Mouse (Mus musculus) hematopoietic stem cell, adult 5-6 weeks (primary cell): ENCODE data around the gene Msi2. TPM values are rescaled to one million over a fixed set of nuclear protein-coding genes. Genes with fewer than 3 reads are reported as not detected.

Experiments
- ATAC-seq, 2 experiments: fragments of 125-278 bp in 1 of 2; replicated peaks in 1 of 2; 2 replicates each; pipeline ENCODE4 v1.8.0; 2016 to 2017; ENCODE audit warnings: inconsistent platforms in 2 of 2, mild to moderate bottlenecking in 2 of 2, moderate number of reproducible peaks in 2 of 2, low read depth in 1 of 2, moderate TSS enrichment in 1 of 2; ENCODE audit not compliant: low FRiP score in 2 of 2, poor library complexity in 2 of 2, severe bottlenecking in 2 of 2, insufficient read depth in 1 of 2, low TSS enrichment in 1 of 2
- total RNA-seq: library from RNA; stranded (forward); fragments of 172-1452, 232-1000 nt; gene quantifications from 2 replicates; pipeline ENCODE4 v1.2.3, GENCODE M21; 2017

Msi2 gene
- total RNA-seq, 1 experiment from 2014 or later, result 397 TPM

DNA sequence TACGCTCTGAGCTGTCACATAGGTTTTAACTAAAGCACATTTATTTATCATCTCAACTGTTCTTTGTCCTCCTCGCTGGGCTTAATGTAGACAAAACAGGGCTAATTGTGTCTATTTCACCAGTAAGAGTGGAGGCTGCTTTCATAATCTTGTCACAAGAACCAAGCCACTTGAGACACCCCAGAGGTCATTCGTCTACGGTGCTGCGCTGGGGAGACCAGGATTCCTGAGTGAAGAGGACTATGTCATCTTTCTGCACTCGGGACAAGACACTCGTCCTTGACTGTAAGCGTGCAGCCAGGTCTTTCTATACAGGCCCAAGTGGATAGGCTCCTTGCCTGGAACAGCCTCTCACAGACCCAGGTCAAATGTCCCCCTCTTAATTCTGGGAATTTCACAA is 62.5 kb downstream of the Msi2 start:
- ATAC-seq, result no peak

DNA sequence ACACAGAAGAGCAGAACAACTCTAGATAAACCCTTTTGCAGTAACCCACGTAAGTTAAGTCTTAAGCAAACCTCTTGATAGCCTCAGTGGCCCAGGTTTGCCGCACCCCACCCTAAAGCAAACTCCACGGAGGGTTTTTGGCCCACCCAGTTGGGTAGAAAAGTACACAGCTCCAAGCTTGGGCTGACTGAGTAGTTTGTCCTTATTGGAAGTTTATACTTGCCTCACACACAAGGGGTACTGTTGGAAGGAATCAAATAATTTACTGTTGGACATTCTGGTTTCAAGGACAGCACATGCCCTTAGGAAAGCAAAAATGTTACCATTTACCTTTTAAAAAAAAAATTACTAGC is 63.1 kb downstream of the Msi2 start:
- ATAC-seq, result no peak

DNA sequence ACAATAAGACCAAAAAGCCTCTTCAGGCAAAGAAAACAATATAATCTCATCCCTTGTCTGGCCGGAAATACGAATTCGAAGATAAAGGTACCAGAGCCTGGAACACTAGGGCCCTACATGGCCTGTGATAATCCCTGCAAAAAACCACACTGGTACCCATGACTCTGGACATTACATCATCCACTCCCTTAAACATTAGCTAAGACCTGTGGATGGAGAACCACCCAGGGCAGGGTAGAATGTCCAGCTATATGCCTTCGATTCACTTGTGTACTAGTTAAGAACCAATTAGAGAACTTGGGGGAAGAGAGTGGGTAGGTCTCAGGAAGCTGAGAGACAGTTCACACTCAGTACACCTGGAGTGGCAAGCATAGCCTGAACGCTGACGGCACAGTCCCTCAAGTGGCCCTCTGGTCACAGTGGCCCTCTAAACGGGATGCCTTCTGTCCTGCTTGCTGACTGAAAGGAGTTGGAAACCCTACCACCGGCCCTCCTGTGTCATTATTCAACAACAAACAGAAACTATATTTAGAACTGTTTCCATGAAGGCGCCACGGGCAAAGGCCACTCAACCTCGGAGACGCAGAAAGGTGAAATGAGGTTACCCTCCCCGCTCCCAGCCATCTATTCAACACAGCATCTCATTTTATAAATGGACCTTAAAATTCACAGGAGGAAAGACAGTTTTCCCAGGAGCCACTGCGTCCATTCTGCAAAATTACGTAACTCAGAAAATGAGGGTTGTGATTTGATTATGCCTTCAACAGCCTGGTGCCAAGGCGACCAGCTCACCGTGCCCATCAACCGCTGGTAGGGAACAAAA is 63.7 kb downstream of the Msi2 start:
- no peak for ATAC-seq

DNA sequence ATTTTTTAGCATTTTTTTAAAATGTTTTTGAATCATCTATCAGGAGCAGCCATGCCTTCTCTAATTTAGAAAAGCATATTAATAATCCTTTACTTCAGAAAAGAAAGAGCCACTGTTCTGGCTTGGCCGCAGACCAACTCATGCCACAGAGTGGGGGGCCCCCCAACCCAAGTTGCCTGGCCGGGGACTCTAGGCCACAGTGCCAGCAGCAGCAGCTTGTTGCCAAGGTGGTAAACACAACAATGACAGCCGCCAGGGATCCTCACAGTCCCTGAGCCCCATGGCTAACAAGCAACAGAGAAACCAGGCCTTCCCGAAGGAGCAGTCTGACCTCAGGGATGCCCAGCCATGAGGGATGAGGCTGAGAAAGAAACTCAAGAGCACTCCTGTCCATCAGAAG is 68.0 kb downstream of the Msi2 start:
- peak; percentile 4 to 59; a peak in 2 of 4 replicates for ATAC-seq

DNA sequence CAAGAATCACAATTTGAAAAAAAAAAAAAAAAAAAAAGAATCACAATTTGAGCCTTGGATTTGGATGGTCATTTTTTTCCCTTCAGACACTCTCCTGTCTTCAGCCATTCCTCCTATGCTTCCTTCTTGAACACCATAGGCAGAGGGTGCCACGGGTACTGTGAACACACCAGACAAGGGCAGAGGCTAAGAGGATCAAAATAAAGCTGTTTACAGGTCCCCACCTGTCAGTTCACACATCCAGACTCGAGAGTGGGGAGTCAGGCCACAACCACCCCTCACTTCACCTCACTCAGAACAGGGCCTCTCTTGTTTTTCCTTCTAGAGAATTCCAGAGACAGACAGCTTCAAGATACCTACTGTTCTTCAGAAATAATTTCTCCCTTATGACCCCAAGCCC is 69.3 kb downstream of the Msi2 start:
- no peak for ATAC-seq

DNA sequence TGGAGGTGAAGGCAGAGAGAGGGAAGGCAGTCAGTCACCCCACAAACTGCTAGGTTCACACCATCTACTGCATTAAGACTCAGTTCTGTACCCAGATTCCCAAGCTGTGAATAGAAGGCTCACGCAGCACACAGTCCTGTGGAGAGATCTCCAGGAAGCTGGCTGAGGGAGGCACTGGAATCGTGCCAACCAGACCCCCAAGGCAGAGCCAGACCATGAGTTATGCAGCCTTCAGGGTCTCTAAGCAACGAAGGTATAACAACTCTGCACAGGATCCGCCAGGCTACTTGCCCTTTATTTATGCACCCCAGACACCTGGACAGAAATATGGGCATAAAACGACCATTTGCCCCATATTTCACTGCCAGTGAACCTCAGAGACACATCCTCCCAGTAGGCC is 69.9 kb downstream of the Msi2 start:
- ATAC-seq, result no peak

DNA sequence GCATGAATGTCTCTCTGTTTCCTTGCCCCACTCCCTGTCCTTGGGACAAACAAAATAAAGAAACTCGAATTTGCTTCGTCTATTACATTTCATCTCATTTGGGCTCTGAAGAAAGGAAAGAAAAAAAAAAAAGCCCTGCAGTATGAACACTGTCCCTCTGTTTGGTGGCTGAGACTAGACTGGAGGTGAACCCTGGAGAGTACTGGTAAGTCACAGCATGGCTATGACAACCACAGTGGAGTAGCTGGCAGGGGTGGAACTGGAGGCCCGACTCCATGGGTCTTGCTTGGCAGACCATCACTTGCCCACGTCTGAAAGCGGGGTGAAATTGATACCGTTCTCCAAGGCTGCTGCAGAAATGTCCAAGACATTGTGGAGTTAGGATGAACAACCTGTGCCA is 71.8 kb downstream of the Msi2 start:
- no peak for ATAC-seq

DNA sequence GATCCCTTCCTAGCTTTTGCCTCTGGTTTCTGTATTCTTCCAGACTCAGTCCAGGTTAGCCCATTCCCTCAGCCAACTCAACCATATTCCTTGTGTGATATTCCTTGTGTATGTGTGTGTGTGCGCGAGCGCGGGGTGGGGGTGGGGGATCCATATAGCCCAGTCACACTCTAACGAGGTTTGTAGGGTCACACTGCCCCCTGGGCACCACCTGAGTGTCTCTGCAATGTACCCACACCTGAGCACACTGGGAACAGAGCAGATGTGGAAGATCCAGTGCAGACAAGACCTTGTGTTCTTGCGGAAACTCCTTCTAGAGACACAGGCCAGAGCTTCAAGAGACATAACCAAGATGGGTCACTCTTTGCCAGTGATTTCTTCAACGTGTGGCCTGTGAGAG is 72.5 kb downstream of the Msi2 start:
- ATAC-seq, result no peak

DNA sequence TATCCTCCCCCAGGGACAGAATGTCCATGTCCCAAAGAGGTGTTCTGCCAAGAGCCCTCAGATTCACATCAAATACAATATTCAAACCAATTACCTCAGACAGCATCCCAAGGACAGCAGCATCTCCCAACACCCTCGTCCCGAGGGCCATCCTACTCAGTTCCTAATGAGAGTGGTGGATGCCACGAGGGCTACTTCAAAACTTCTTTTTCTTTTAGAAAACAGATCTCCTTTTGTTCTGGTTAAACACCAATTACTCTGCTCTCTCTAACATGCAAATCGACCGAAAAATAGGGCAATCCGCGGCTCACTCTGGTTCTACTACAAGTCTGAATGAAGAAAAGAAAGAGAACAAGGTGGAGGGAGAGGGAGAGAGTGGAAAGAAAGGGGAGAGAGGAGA is 73.6 kb downstream of the Msi2 start:
- no peak for ATAC-seq

DNA sequence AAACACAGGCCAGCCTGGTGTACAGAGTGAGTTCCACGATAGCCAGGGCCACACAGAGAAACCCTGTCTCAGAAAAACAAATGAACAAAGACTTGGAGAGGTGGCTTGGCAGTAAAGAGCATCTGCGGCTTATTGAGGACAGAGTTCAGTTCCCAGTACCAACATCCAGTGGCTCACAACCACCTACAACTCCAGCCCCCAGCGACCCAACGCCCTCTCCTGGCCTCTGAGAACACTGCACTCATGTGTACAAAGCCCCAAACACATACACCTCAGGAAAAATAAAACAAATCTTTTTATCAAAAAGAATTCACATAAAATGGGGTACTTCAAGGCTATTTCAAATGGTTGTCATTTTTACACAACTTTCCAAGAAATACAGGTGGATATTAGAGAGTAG is 78.5 kb downstream of the Msi2 start:
- ATAC-seq, result no peak

DNA sequence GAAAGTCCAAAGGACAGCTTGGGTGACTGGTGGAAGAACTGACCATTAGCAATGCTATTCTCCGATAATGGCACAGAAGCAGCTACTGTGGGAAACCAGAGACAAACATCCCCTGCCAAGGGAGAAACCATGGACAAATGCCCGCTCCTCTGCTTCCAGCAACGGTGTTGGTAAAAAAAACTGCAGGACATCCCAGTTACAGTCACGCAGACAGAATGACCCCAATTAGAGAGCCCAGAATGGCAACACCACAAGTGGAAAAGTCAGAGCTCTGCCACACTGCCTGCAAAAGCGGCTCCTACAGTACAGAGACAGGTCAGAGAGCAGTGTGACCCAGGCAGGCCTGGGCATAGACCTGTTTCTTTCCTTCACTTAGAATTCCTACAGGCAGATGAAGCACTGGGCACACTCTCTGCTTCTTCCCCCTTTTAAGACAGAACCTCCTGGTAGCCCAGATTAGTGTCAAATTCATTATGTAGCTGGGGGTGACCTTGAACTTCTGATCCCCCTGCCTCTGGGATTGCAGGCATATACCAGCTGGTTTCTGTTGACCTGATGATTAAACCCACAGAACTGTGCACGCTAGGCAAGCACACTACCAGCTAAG is 79.3 kb downstream of the Msi2 start:
- ATAC-seq, result no peak

DNA sequence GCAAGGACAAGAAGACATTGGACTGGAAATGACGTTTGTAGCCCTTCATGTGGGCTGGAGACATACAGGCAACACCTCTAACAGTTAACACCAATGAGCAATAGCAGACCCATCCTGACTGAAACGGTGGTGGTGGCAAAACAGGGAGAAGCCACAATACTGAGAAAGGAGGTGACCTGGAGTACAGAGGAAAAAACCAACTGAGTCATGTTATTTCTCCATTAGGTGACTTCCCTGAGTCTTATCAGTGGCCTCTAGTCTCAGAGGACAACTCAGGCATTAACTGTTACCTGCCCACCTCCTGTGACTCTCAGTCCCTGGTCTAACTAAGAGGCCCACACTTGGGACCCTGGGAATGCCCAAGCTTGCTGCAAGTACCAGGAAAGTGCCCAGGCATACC is 80.1 kb downstream of the Msi2 start:
- ATAC-seq, result no peak

DNA sequence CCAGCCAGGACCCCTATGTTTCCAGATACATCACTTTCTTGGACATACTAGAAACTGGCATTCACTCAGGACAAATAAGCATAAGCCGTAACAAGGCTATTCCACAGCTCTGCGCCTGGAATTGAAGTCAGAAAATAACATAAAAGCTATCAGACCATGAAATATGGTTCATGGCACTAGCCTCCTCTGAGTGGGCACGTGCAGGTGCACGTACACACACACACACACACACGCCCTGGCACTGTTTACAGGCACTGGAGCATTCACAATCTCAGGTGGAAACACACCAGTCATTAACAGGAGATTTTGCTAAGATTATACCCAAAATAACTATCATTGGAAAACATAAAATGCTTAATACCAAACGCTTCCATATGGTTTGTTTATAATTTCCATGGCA is 81.4 kb downstream of the Msi2 start:
- no peak for ATAC-seq

DNA sequence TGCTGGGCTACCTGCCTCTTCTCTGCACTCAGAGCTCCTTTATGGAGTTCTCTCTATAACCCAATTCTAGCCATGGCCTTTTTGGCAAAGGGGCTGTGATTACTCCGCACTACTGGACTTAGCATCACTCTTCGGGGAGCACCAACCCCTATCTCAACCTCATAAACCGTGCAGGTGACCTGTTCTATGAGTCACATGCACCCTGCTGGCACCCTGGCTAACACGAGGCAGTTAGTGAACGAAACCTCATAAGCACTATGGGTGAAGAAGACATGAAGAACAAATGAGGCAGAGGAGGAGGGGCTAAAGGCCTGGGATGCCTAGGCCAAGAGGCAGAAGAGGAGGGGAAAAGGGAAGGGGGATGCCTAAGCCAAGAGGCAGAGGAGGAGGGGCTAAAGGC is 82.0 kb downstream of the Msi2 start:
- ATAC-seq, result no peak

DNA sequence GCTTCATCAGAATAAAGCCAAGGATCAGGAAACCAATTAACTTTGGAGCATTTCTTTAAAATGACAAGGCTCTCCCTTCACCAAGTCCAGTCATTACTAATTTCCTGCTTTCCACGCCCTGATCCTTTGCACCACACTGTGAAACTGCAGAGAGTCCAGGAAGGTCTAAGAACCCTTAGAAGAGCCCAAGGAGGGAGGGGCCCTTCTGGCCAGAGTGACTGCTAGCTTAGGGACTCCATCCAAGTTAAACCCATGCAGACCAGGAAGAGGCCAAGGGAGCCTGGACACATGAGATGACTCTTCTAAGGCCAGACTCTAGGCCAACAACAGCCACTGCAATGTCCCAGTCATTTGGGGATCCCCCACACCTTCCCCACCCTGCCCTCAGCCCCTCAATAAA is 83.7 kb downstream of the Msi2 start:
- ATAC-seq, result no peak

DNA sequence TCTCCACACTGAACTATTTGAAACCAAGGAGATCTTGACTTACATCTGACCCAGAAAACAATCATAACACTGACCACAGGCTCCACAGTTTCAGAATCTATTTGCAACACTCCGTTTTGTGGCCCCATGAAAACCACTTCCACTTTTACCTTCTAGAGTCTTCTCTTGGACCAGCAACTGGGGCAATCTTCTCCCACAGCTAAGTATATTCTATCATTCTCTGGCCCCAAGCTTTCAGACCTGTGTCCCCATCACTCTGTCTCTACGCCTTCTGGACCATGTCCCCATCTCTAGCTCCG is 86.4 kb downstream of the Msi2 start:
- ATAC-seq, result peak; percentile 59 to 60; a peak in 2 of 4 replicates

DNA sequence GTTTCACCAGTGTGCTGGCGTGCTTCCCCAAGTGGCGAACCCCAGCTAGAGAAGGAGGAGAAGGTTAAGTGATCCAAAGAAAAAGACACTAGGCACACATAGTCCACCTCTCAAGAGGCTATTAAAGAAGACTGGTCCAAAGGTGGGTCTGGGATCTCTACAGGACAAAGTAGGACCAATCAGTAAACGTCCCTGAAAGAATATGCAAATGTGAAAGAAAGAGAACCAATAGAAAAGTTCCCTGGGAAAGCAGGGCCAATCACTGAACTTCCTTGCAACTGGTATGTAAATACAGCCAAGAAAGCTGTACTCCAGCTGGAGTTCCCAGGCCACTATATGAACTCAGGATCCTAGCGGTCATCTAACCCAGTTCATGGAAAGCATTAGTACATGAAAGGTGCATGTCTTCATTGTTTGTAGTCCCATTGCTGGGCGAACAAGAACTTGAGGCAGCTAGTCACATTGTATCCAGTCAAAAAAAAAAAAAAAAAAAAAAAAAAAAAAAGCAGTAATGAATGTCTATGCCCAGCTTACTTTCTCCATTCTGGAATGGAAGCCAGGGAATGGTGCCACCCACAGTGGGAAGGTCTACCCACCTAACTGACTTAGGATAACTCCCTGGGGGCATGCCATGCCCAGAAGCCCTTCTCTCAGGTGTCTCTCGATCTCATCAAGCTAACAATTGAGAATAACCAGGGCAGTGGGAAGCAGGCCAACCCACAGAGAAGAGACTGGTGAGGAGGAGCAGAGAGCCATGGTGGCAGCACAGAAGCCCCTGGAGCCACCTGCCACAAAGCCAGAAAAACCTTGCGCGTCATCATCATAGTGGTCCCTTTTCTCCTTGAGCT is 87.0 kb downstream of the Msi2 start:
- ATAC-seq, result peak; percentile 50 to 69

DNA sequence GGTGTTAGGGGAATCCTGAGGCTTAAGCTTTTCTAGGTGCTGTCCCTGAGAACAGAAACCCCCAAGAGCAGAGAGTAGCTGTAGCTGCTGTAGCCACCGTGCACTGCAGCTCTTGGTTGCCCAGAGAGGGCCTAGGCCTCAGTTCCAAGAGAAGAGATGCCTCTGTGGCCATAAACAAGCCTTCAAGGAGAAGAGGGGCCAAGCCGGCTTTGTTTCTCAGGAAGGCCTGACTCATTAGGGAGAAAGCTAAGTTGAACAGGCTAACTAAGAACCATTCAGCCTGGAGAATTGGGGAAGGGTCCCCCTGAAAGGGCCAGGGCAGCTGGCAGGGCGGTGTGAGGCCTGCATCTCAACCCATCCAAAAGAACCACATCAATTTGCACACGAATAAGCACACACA is 88.7 kb downstream of the Msi2 start:
- ATAC-seq, result no peak
